Mouse (Mus musculus) lung, adult 2 months (tissue): ENCODE data around the gene Nwd1. TPM values are rescaled to one million over a fixed set of nuclear protein-coding genes. Genes with fewer than 3 reads are reported as not detected.
"Not testable (repeated sequence)": the region's sequence is repeated elsewhere in the genome, so short reads cannot be mapped to it uniquely, and the experiment has no call there.

Experiments
- DNase-seq: peaks from one replicate; pipeline ENCODE4 v3.0.0; 2022
- H3K4me1 ChIP-seq: fragments of 200-500 bp; 2 replicates; pipeline ENCODE4 v1.6.1; 2011; ENCODE audit warnings: low read length; ENCODE audit not compliant: control insufficient read depth, insufficient read depth
- H3K4me3 ChIP-seq: fragments of 200-500 bp; replicated peaks from 2 replicates; pipeline ENCODE3; 2011; ENCODE audit warnings: low read depth, mild to moderate bottlenecking, control low read depth, low read length; ENCODE audit errors: extremely low read depth
- CTCF ChIP-seq: fragments of 200-500 bp; IDR thresholded peaks from 2 replicates; pipeline ENCODE4 v1.5.1; 2011; ENCODE audit warnings: mild to moderate bottlenecking, low read length, control low read depth; ENCODE audit not compliant: insufficient read depth
- POLR2A ChIP-seq: fragments of 200-500 bp; IDR thresholded peaks from 2 replicates; pipeline ENCODE4 v1.6.1; 2011; ENCODE audit warnings: low read depth, mild to moderate bottlenecking, control low read depth, low read length, borderline replicate concordance; ENCODE audit errors: extremely low read depth
- WGBS: fragments of 180-500 bp; shearing (Covaris S2); methylation state at CpG from one replicate; pipeline ENCODE4 v1.1.7; 2018; 5-methylcytosine and 5-hydroxymethylcytosine counted together
- polyA plus RNA-seq: library from polyadenylated mRNA; depleted of rRNA; stranded (reverse); fragments of >200 nt; gene quantifications from 2 replicates; pipeline ENCODE4 v1.2.3, GENCODE M21; 2012

The Nwd1 gene
- polyA plus RNA-seq, 1 experiment: 0.97 TPM

- H3K4me1 ChIP-seq: no peaks in the 10 kb centered on the region
- WGBS: 35% methylated on average over 2 of the region's 2 CpGs
Observed at GRCm38 (mm10) chr8:72683010-72683521, 36.6 kb downstream of the Nwd1 start.

GRCm38 (mm10) chr8:72683572-72684099, 37.1 kb downstream of the Nwd1 start:
- H3K4me3 ChIP-seq, H3K4me1 ChIP-seq, DNase-seq: not testable (repeated sequence)
- WGBS: 84% methylated on average over 5 of the region's 5 CpGs

More at GRCm38 (mm10) chr8:72683010-72683521, 36.6 kb downstream of the Nwd1 start:
- DNase-seq: no peak
- TF ChIP-seq POLR2A: no peak
- TF ChIP-seq CTCF: no peak
- H3K4me3 ChIP-seq: no peak overlapping the region

DNA sequence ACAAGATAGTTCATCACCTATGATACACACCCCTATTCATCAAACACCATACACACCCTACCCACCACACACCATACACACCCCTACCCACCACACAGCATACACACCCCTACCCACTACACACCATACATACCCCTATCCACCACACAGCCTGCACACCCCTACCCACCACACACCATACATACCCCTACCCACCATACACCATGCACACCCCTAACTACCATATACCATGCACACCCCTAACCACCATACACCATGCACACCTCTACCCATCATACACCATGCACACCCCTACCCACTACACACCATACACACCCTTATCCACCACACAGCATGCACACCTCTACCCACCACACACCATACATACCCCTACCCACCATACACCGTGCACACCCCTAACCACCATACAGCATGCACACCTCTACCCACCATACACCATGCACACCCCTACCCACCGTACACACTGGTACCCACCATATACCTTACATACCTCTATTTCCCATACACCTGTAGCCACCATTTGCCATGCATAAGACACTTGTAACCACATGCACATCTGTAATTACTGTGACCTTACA, 51.9 kb downstream of the Nwd1 start:
- no peak for DNase-seq
- Histone ChIP-seq H3K4me1 (no peaks in the 10 kb centered on the region), H3K4me3 (no peak overlapping the region)
- 93% methylated on average over 2 of the region's 2 CpGs for WGBS
- TF ChIP-seq CTCF (no peak), POLR2A (no peak)

- DNase-seq: no peak
- Histone ChIP-seq H3K4me3 (no peak overlapping the region), H3K4me1 (no peaks in the 10 kb centered on the region)
- TF ChIP-seq POLR2A (no peak), CTCF (no peak)
- 58% methylated on average over 6 of the region's 6 CpGs for WGBS
Observed at GRCm38 (mm10) chr8:72712569-72712968, 66.1 kb downstream of the Nwd1 start.

DNA sequence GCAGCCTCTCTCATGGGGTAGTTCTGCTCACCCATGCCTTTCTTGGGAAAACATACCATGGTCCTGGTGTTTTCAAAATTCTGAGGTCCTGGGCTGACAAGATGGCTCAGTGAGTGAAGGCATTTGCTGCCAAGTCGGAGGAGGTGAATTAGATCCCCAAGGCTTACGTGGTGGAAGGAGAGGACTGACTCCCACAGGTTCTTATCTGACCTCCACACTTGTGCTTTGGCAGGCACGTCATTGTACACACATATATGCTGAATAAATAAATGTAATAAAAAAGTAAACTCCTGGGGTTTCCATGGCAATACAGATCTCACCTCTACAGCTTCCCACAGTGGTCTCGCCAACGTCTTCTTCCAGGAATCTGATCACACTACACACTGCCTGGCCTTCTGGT, 70.1 kb downstream of the Nwd1 start:
- H3K4me3 ChIP-seq: no peak overlapping the region
- H3K4me1 ChIP-seq: no peaks in the 10 kb centered on the region
- no peak for TF ChIP-seq POLR2A
- TF ChIP-seq CTCF: no peak
- 60% methylated on average over 5 of the region's 5 CpGs for WGBS
- no peak for DNase-seq

GRCm38 (mm10) chr8:72720541-72720940, 74.0 kb downstream of the Nwd1 start:
- Histone ChIP-seq H3K4me3 (no peak overlapping the region), H3K4me1 (peaks cover 3% of the 10 kb centered on the region)
- WGBS: 20% methylated on average over 1 of the region's 1 CpGs
- TF ChIP-seq CTCF (no peak), POLR2A (no peak)
- DNase-seq: no peak

GRCm38 (mm10) chr8:72722769-72723650, 76.5 kb downstream of the Nwd1 start, which contains the start of gene Sin3b:
Sin3b (plus strand) TSS chr8:72723285.
- peaks cover 3% of the 10 kb centered on the region for H3K4me1 ChIP-seq
- H3K4me3 ChIP-seq: peak within 1 kb of the TSS; percentile 76
- 13% methylated on average over 56 of the region's 56 CpGs for WGBS
- peak; percentile 98 for DNase-seq
- TF ChIP-seq CTCF (no peak), POLR2A (peak; percentile 86)

- DNase-seq: peak; percentile 36
- 1% methylated on average over 30 of the region's 30 CpGs for WGBS
Observed at GRCm38 (mm10) chr8:72723651-72724001, 77.1 kb downstream of the Nwd1 start.

GRCm38 (mm10) chr8:72728636-72729035, 82.1 kb downstream of the Nwd1 start:
- 100% methylated on average over 1 of the region's 1 CpGs for WGBS
- TF ChIP-seq CTCF: no peak
- no peak for TF ChIP-seq POLR2A

More at GRCm38 (mm10) chr8:72723651-72724001, 77.1 kb downstream of the Nwd1 start:
- H3K4me1 ChIP-seq: peaks cover 3% of the 10 kb centered on the region
- no peak for TF ChIP-seq CTCF
- no peak for TF ChIP-seq POLR2A
- H3K4me3 ChIP-seq: peak overlapping the region; percentile 76

DNA sequence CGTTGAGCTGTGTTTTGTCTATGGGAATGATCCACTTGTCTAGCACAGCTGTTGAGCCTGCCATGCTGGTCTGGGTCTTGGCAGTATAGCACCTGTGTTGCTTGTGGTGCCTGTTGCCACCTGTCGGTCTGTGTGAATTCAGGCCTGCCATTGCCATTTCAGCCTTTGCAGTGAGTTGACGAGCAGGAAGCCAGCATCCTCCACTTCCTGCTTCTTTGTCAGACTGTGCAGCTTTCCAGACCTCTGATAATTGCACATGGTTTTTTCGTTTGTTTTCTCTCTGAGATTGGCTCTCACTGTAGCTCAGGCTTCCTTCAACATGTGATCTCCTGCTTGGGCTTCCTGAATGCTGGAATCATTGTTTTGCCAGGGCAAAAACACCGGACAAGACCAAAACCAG, 88.5 kb downstream of the Nwd1 start:
- Histone ChIP-seq H3K4me1 (no peaks in the 10 kb centered on the region), H3K4me3 (no peak overlapping the region)
- TF ChIP-seq POLR2A: no peak
- no peak for TF ChIP-seq CTCF
- 61% methylated on average over 5 of the region's 5 CpGs for WGBS
- DNase-seq: no peak

More at GRCm38 (mm10) chr8:72728636-72729035, 82.1 kb downstream of the Nwd1 start:
- H3K4me1 ChIP-seq: peaks cover 3% of the 10 kb centered on the region
- DNase-seq: no peak
- no peak overlapping the region for H3K4me3 ChIP-seq

- H3K4me1 ChIP-seq: no peaks in the 10 kb centered on the region
- no peak overlapping the region for H3K4me3 ChIP-seq
- no peak for DNase-seq
- TF ChIP-seq POLR2A: no peak
- no peak for TF ChIP-seq CTCF
Observed at GRCm38 (mm10) chr8:72736868-72737267, 90.4 kb downstream of the Nwd1 start.
